Mouse (Mus musculus): ENCODE data around the gene Gm20503.
A peak's percentile ranks its signal among the peaks of the same experiment; 100 is the strongest.

The Gm20503 gene

DNA sequence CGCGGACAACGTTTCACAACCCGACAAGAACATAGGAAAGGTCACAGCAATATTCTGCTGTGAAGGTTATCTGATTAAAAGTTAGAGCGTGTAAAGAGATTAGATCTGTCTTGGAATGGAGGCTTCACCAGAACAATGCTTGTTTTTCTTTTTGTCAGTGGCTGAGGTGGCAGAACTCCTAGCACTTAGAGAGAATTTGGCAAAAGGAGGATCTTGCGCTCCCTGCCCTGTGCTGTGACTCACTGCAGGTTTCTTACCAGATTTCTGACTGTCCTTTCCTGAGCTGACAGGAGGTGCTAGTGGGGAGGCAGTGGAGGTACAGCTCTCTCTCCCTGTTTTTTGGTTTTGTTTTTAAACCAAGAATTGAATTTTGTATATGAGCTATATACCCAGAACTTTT is 4.0 kb downstream of the Gm20503 start:
- peak; percentile 47 to 78 for DNase-seq (ENCODE audit: inconsistent age in 2 of 2, low spot score in 1 of 2)

DNA sequence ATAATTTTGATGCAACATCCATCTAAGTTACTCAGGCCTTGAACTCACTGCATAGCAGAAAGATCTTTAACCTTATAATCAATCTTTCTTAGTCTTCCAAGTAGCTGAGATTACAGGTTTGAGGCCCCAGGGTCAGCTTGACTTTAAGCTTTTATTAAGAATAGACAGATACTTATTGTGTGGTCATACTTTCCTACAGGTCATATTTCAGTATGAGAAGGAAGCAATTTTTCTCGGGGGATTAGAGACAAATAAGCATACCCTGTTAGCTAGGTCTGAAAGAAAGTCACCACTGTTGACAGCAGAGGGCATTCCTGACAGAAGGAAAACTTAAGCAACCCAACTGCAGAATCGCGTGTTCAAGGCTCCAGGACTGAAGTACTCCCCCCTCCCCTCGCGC is 5.0 kb downstream of the Gm20503 start:
- no peak for DNase-seq (ENCODE audit: inconsistent age in 2 of 2, low spot score in 1 of 2)

DNA sequence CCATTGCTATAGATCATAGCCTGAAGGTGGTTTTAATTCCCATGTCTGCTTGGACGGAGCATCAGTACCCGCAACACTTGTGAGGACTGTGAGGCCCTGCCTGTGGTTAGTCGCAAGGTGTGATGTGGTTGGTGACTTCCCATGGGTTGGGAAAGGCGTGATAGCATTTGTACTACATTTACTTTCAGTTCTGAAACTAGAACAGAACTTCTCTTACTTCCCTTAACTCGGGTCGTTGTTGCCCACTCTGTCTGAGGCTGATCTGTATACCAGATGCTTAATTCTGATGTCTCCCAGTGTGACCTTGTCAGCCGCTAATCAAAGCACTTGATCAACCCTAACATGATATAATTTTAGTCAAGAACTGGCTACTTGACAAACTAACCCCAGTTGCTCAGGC is 6.2 kb downstream of the Gm20503 start:
- no peak for DNase-seq (ENCODE audit: inconsistent age in 2 of 2, low spot score in 1 of 2)

DNA sequence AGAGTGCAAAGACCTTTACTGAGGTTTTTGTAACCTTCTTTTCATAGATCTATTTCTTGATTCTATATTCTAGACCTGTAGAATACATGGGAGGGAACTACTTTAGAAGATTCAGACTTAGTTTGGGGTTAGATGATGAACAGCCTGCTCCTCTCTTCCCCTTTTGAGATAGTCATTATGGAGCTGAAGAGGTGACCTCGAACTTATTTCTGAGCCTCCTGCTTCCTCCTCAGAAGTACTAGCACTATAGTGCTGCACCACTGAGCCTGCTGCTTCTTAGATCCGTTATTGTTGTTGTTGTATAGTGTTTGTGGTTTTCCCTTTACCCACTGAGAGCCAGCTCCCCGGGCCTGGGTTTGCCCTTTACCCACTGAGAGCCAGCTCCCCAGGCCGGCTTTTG is 6.7 kb downstream of the Gm20503 start:
- DNase-seq (ENCODE audit: inconsistent age in 2 of 2, low spot score in 1 of 2) = no peak

DNA sequence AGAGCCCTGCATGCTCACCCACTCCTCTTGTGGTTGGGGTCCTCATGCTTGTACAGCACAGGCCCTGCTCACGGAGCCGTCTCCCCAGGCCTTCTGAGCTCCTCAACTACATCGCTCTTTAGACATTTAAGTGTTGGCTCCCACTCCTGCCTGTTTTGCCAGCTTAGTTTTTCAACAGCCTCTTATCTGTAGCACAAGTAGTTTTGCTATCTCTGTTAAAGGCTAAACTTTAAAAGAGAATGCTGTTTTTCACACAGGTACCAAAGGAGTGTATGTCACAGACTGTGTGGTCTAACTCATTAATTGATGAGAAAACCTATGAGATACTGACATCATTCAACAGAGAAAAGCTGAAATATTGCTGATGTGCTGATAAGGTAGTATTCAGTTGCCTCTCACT is 8.4 kb downstream of the Gm20503 start:
- no peak for DNase-seq (ENCODE audit: inconsistent age in 2 of 2, low spot score in 1 of 2)

DNA sequence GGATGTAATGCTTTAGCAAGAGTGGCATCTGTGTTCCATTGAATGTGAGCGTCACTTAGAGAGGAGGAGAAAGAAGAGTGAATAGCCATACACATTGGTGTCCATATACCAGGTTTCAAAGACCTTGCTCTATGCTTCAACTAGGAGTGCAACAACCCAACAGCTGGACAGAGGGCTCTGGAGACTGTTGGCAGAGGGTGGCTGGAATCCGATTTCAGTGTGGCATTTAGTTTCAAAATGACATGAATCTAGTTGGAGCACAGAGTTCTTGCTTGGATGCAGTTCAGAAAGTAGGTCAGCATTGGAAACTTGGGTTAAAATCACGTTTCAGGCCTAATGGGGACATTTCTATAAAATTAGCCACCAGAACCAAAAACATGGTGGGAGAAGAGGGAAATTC is 12.2 kb downstream of the Gm20503 start:
- DNase-seq (ENCODE audit: inconsistent age in 2 of 2, low spot score in 1 of 2) = peak in 1 of 2 experiments; percentile 40

DNA sequence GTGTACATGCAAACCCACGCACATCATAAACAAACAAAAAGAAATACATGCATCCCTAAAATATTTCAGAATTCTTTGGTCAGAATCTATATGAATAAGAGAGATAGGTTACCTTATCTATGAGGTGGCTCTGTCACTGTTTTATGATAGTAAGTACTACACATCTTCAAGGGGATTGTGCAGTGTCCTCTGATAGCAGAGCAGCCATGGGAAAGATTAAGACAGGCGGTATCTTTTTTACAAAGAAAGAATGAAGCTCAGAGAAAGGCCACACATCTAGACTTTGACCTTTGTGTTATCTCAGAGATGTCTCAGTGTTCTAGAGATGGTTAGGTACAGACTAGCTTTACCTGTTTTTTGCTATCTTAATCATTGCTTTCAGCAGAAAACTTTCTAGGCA is 13.9 kb downstream of the Gm20503 start:
- DNase-seq (ENCODE audit: inconsistent age in 2 of 2, low spot score in 1 of 2) = no peak

DNA sequence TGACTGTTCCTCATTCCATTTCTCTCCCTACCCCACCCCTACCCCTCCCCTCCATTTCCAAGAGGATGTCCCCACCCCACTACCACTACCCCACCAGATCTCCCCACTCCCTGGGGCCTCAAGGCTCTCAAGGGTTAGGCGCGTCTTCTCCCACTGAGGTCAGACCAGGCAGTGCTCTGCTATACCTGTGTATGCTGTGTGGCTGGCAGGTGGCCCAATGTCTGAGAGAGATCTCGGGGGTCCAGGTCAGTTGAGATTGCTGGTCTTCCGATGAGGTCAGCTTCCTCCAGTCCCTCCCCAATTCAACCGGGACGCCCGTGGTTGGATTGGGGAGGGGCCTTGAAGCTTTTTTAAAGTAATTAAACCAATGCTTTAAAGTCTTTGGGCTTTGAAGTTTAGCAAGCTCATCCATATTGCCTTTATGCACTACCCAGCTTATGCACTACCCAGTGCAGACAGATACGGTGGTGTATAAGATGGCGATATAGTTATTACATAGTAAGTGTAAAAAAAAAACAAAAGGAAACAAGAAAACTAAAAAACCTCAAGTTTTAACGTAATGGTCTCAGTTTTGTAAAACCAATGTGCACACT is 31.4 kb downstream of the Gm20503 start:
- peak; percentile 21 to 35 for DNase-seq (ENCODE audit: inconsistent age in 2 of 2, low spot score in 1 of 2)

DNA sequence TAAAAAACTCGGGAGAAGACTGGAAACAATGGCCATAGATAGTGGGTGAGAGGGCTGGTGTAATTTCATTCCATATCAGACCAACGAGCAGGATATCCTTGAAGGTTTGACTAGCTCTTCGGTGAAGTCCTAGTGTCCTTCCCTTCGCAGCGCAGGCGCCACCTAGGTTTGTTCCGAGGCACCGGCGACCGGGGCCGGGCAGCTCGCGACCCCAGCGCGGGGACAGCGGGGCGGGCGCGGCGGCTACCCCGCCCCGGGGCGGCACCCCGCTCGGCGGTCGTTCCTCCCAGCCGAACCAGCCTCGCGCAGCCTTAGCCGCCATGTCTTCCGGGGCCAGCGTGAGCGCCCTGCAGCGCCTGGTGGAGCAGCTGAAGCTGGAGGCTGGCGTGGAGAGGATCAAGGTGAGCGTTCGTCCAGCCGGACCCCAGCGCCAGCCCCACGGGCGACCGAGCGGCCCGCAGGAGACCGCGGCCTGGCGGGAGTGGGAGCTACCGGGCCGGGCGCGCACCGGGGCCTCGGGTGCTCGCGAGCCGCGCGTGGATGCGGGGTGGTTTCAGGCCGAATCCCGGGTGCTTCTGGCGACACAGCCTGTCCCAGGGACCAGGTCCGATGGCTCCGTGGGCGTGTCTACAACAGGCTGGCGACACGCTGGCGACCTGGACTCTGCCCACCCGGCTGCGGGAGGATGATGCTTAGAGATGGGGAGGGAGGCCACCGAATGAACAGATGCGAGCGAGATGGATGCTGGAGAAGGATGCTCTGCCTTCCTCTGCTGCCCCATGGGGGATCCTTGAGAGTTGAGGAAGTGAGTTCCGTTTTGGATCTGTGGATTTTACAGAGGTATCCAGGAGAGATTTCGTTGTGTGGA is 32.1 kb downstream of the Gm20503 start, which contains the start of gene Gng10:
Gng10 (plus strand) TSS at position 171 of the 868 bp plus-strand sequence.
- DNase-seq (ENCODE audit: inconsistent age in 2 of 2, low spot score in 1 of 2) = peak; percentile 73 to 88

DNA sequence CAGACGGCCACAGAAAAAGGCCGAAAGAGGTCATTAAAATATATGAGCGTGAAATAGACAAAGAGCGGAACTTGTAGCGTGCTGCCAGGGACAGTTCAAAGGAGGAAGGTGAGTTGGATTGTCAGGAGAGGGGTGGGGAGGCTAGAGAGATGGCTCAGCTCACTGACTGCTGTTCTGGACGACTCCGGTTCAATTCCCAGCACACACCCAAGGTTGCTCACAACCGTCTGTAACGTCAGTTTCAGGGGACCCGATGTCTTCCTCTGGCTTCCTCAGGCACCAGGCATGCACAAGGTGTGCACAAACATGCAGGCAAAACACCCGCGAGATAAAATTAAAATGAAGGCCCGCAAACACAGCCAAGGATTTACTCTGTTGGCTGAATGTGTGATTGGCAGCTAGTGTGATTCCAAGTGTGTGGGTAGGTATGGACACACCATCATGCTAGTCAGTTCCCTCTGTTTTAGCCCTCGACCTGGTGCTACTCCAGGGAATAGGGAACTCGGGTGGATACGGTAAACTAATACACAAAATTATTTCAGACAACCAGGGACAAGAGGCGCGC is 32.9 kb downstream of the Gm20503 start:
- DNase-seq (ENCODE audit: inconsistent age in 2 of 2, low spot score in 1 of 2) = peak in 1 of 2 experiments; percentile 39

DNA sequence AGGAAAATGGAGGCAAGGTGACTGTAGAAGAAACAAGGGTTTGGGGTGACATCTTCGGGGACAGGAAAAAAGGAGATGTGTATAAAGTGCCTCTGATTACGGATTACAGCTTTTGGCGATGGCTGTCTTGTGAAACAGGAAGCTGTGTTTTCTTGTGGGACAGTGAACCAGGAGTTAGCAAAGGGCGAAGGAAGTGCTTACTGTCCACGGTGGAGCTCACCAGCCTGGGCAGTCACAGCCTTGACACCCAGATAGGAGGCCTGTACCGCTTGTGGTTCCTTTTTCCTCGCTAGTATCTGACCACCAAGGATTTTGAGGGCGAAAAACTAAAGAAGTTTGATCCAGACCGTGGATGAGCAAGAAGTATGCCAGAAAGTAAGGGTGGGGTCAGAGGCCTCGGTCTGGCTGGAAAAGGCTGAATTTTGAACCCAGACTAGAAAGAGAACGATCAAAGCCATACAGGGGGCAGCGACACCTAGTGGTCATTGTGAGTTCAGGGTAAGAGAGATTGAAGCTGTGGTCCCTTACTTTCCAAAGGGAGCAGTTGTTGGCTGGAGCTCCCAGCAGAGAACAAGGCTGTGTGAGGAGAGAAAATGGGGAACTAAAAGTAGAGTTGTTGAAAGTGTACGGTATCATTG is 33.6 kb downstream of the Gm20503 start:
- peak; percentile 78 to 92 for DNase-seq (ENCODE audit: inconsistent age in 2 of 2, low spot score in 1 of 2)

DNA sequence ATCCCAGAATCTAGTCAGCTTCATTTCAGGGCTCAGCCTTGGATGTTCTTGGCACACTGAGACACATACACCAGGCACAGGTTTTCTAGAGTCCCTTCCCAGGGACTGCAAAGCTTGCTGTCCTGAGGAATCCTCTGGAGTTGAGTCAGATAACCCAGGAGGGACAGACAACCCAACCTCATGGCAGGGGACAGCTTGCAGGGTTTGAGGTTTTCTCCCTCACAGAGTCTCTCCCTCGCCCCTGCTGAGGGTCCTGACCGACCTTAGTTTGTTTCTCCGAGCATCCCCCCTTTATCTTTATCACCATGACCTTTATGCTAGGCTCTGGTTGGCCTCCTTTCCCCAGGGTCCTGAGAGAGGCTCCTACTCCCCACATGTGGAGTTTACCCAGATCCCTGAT is 34.5 kb downstream of the Gm20503 start:
- no peak for DNase-seq (ENCODE audit: inconsistent age in 2 of 2, low spot score in 1 of 2)

DNA sequence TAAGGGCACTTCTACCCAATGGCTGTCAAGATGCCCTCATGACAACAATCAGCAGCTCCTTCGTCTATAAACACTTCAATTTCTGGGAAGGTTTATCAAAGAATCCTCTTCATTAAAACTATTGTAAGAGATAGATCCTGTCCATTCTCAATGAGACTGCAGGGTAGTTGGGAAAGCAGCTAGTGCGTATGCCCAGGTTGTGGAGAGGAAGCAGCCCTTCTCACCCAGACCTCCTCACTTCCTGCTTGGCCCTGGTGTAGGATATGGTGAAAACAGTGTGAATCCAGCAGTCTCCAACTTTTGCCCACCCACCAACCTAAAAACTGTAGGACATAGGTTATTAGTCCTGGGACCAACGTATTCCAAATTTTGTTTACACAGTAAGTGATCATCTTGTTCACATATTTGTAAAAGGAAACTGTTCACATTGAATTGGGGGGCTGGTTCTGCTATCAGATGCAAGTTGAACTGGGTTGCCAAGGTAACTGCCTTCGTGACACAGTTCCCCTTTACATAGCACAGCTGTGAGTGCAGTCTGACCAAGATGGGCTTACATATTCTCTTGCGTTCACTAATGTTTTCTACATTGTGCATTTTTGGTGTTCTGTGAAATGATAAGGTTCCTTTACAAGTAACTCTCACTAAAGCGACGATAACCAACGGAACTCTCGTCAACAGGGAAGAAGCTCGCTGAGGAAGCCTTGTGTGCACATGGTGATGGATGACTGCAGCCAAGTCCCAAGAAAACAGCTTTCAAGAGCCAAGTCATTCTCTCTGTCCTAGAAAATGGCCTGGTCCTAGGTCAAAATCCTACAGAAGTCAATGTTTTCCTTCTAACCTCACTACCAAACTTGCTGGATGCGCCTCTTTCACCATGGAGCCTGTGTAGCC is 37.6 kb downstream of the Gm20503 start:
- no peak for DNase-seq (ENCODE audit: inconsistent age in 2 of 2, low spot score in 1 of 2)

DNA sequence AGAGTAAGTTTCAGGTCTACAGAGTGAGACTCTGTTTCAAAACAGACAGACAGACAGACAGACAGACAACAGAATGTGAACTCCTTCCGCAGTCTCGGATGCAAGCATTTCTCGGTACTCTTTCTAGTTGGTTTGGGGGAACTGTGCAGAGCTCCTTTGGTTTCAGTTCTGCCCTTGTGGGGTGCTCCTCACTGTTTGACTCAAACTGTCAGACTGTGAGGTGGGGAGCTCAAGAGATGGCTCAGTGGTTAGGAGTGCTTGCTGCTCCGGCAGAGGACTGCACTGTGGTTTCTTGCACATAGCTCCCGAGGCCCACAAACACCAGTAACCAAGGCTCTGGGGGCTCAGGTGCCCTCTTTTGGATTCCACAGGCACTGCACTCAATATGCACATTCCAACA is 40.1 kb downstream of the Gm20503 start:
- DNase-seq (ENCODE audit: inconsistent age in 2 of 2, low spot score in 1 of 2) = no peak

DNA sequence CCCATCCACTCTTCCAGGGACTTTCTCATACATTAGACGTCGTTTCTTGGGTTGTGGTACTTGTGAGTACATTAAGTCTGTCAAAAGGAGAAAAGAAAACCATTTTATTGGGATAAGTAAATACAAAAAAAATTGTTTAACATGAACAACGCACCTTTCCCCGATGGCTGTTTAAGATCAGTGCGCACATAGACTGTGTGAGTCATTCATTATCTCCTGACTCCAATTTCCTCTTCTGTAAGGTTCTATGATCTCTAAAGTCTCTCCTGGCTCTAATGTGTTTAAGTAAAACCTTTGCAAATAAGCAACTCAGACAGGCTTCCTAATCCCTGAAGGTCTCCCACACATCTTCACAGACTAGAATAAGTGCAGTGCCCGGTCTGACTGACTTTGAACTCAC is 40.9 kb downstream of the Gm20503 start:
- DNase-seq (ENCODE audit: inconsistent age in 2 of 2, low spot score in 1 of 2) = no peak

DNA sequence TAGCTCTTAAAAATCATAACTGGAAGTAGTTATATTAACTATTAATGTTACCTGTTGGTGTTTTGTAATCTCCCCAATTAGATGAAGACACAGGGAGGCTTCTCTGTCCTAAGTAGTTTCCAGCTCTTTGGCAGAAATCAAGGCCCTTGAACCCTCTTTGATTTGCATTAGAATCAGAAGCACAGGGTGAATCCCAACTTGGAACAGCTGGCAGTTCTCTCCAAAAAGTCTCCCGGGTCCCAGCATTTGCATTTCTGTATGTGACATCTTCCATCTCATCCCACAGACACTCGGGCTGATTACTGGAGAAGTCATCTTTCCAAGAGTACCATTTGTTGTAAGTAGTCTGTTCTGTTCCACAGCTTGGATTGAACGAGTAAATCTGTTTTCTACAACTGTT is 44.2 kb downstream of the Gm20503 start:
- no peak for DNase-seq (ENCODE audit: inconsistent age in 2 of 2, low spot score in 1 of 2)

DNA sequence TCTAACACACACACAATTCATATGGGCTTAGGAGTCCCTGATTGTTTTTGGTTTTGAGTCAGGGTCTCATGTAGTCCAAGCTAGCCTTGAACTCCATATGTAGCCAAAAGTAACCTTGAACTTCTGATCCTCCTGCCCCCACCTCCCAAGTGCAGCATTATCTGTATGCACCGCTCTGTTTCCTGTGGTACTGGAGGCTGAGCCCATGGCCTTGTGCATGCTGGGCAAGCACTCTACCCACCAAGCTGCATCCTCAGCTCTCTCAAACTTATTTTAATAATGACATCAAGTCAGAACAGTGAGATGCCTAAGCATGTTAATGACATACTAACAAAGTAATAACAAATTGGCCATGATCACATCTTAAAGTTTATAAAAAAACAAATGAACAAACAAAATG is 48.1 kb downstream of the Gm20503 start:
- DNase-seq (ENCODE audit: inconsistent age in 2 of 2, low spot score in 1 of 2) = no peak

DNA sequence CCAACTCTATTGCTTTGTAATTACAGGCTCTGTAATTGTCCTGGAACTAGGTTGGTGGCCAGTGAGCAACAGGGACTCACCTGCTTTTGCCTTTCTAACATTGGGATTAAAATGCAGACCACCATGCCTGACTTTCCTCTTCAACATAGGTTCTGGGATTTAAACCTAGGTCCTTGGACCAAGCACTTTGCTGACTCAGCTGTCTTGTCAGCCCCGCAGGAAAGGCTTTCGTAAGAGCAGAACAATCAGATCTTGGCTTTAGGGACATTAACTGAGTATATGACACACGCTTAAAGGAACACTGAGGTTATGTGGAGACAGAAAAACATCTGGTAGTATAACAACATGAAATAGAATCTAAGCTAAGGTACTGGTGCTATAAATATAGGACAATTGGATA is 54.9 kb downstream of the Gm20503 start:
- DNase-seq (ENCODE audit: inconsistent age in 2 of 2, low spot score in 1 of 2) = no peak

DNA sequence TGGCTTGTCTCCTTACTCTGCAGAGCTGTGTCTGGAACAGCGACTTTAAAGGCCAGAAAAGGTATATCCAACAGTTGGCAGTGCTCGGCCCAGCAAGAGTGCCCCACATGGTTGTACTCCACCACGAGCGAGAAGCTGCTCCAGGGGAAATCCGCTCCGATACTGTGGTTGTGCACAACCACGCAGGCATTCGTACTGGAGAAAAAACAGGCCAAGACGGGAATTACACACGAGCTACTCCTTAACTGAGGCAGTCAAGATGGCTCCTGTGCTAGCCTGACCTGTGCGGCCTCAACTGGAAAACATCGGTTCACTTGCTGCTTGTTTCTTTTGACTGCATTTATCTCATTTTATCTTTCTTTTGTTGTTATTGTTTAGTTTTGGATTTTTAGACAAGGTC is 59.5 kb downstream of the Gm20503 start:
- no peak for DNase-seq (ENCODE audit: inconsistent age in 2 of 2, low spot score in 1 of 2)

DNA sequence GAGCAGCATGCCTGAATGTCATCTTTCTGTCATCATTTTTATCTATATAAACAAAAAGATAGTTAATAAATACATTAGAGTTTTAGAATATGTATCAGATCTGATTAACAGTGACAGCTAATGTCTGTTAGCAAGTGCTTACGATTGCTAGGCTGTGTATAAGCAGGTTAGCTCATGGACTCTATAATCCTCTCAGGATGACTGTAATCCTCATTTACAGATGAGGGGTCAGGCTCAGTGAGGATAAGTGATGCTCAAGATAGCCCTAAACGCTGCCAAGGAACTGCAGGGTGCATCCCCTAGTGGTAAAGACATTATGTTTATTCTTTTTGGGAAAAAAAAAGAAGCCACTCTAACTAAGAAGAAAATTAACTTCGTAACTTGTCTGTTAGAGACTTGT is 66.3 kb downstream of the Gm20503 start:
- DNase-seq (ENCODE audit: inconsistent age in 2 of 2, low spot score in 1 of 2) = no peak

DNA sequence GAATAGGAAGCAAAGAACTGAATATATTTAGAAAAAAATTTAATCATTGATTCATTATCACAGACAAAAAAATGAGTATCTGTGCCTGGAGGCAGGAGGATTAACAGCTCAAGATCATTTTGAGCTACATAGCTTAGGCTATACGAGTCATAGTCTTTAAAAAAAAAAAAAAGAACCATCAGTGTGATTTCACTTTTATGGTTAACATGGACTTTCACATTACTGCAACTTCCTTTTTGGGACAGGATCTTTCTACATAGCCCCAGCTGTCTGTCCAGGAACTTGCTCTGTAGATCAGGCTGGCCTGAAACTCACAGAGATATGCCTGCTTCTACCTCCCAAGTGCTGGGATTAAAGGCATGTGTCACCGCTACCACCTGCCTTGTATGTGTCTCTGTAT is 80.4 kb downstream of the Gm20503 start:
- DNase-seq (ENCODE audit: inconsistent age in 2 of 2, low spot score in 1 of 2) = no peak

All from adrenal gland, adult (tissue).